In genomic region chr16:32593916-32594315, GRCm38 (mm10) we compare ENCODE assay signal across 21 mouse cellular contexts. TPM values are rescaled to one million over a fixed set of nuclear protein-coding genes. Genes with fewer than 3 reads are reported as not detected.
DNase-seq lines count a peak whose midpoint lies in the region; ATAC-seq lines count a peak whose summit lies in the region.
"Had no signal": no experiment of that assay in that cellular context is flagged by ENCODE, and none has a peak within 500 bp of the region (broad histone marks: within the 10 kb centered on the region; RNA-seq: fewer than 3 reads in every experiment).

No protein-coding gene starts in this region.

- H3K4me3 ChIP-seq in midbrain, embryonic 11.5 days (ENCODE audit: low read depth, low read length): no peak overlapping the region
- H3K4me3 ChIP-seq in midbrain, embryonic 10.5 days: no peak overlapping the region
- H3K4me3 ChIP-seq in midbrain, embryonic 13.5 days (replicated peaks): no peak overlapping the region
- H3K4me3 ChIP-seq: embryonic facial prominence, embryonic 10.5 days; forebrain, embryonic 12.5 days; hindbrain, embryonic 13.5 days; intestine, embryonic 15.5 days; kidney, embryonic 15.5 days; limb, embryonic 10.5 days had no signal

- ATAC-seq in midbrain, embryonic 11.5 days (ENCODE audit: low FRiP score): no peak
- peak; percentile 97 for ATAC-seq in CD4-positive, CD25-positive, alpha-beta regulatory T cell, adult 4 months
- ATAC-seq in hematopoietic stem cell, adult 5-6 weeks (replicated peaks in 1 of 2; ENCODE audit: insufficient read depth in 1 of 2, low FRiP score in 2 of 2, low TSS enrichment in 1 of 2, low read depth in 1 of 2, poor library complexity in 2 of 2, severe bottlenecking in 2 of 2): peak; percentile 51 to 61; a peak in 3 of 4 replicates
- ATAC-seq in midbrain, embryonic 13.5 days: no peak
- ATAC-seq: intestine, embryonic 15.5 days; liver, postnatal 0 days had no signal

- H3K4me1 ChIP-seq in midbrain, embryonic 11.5 days (ENCODE audit: control insufficient read depth, insufficient read depth, low read length): no peaks in the 10 kb centered on the region; the same call in 1 of the 2 replicates
- peaks cover 6% of the 10 kb centered on the region; the same call in 1 of the 2 replicates for H3K4me1 ChIP-seq in midbrain, embryonic 10.5 days
- peaks cover 5% of the 10 kb centered on the region; the same call in 1 of the 2 replicates for H3K4me1 ChIP-seq in midbrain, embryonic 13.5 days (replicated peaks)
- H3K4me1 ChIP-seq: forebrain, embryonic 12.5 days; hindbrain, embryonic 13.5 days; intestine, embryonic 15.5 days had no signal

- no peaks in the 10 kb centered on the region for H3K9me3 ChIP-seq in midbrain, embryonic 11.5 days (ENCODE audit: control insufficient read depth, low read length)
- H3K9me3 ChIP-seq in midbrain, embryonic 10.5 days (replicated peaks): no peaks in the 10 kb centered on the region
- H3K9me3 ChIP-seq in midbrain, embryonic 13.5 days: no peaks in the 10 kb centered on the region
- H3K9me3 ChIP-seq: embryonic facial prominence, embryonic 10.5 days; forebrain, embryonic 12.5 days; hindbrain, embryonic 13.5 days; intestine, embryonic 15.5 days; kidney, embryonic 15.5 days; limb, embryonic 10.5 days had no signal

- WGBS in midbrain, embryonic 11.5 days: 86% methylated on average over 5 of the region's 5 CpGs
- WGBS in midbrain, embryonic 10.5 days: 86% methylated on average over 5 of the region's 5 CpGs
- 80% methylated on average over 5 of the region's 5 CpGs for WGBS in midbrain, embryonic 13.5 days

- DNase-seq in midbrain, embryonic 11.5 days (ENCODE audit: low spot score, missing footprints): peak; percentile 69
- DNase-seq in midbrain, embryonic 10.5 days (ENCODE audit: low spot score): no peak
- peak; percentile 48 for DNase-seq in thymus, postnatal 25 days
- DNase-seq in urinary bladder, adult 18-20 months (ENCODE audit: low spot score in 2 of 2): no peak
- DNase-seq: cerebellum, adult 8-10 months; gastrocnemius, postnatal 10 days; heart, postnatal 10 days; kidney, postnatal 4 days; layer of hippocampus, adult 9-11 months; liver, postnatal 0 days; midbrain, embryonic 14.5 days; retina, postnatal 1 day had no signal

- H3K9ac ChIP-seq in midbrain, embryonic 11.5 days (ENCODE audit: low read length): no peak overlapping the region
- H3K9ac ChIP-seq in midbrain, embryonic 13.5 days (replicated peaks): no peak overlapping the region
- H3K9ac ChIP-seq: forebrain, embryonic 12.5 days; hindbrain, embryonic 13.5 days; intestine, embryonic 15.5 days; kidney, embryonic 15.5 days; liver, postnatal 0 days had no signal

- H3K36me3 ChIP-seq in midbrain, embryonic 11.5 days (ENCODE audit: control insufficient read depth, insufficient read depth, low read length): no peaks in the 10 kb centered on the region
- H3K36me3 ChIP-seq in midbrain, embryonic 10.5 days: no peaks in the 10 kb centered on the region
- H3K36me3 ChIP-seq in midbrain, embryonic 13.5 days: no peaks in the 10 kb centered on the region
- H3K36me3 ChIP-seq: embryonic facial prominence, embryonic 10.5 days; forebrain, embryonic 12.5 days; hindbrain, embryonic 13.5 days; intestine, embryonic 15.5 days; kidney, embryonic 15.5 days; limb, embryonic 10.5 days had no signal

- H3K27me3 ChIP-seq in midbrain, embryonic 11.5 days (ENCODE audit: control insufficient read depth, insufficient read depth, low read length): no peaks in the 10 kb centered on the region
- no peaks in the 10 kb centered on the region for H3K27me3 ChIP-seq in midbrain, embryonic 10.5 days (ENCODE audit: low read depth, poor library complexity, severe bottlenecking)
- no peaks in the 10 kb centered on the region for H3K27me3 ChIP-seq in midbrain, embryonic 13.5 days
- H3K27me3 ChIP-seq: forebrain, embryonic 12.5 days; intestine, embryonic 15.5 days; kidney, embryonic 15.5 days had no signal

- H3K4me2 ChIP-seq in midbrain, embryonic 11.5 days: no peak overlapping the region
- H3K4me2 ChIP-seq in midbrain, embryonic 13.5 days (replicated peaks): no peak overlapping the region
- H3K4me2 ChIP-seq: forebrain, embryonic 12.5 days; hindbrain, embryonic 13.5 days; intestine, embryonic 15.5 days; kidney, embryonic 15.5 days had no signal

- H3K27ac ChIP-seq in midbrain, embryonic 11.5 days (ENCODE audit: low read depth, low read length): no peak overlapping the region
- H3K27ac ChIP-seq in midbrain, embryonic 10.5 days (replicated peaks): no peak overlapping the region
- no peak overlapping the region for H3K27ac ChIP-seq in midbrain, embryonic 13.5 days
- H3K27ac ChIP-seq: embryonic facial prominence, embryonic 10.5 days; forebrain, embryonic 12.5 days; hindbrain, embryonic 13.5 days; intestine, embryonic 15.5 days; kidney, embryonic 15.5 days; limb, embryonic 10.5 days had no signal

RNA-seq across cellular contexts. Expression of gene Tfrc, which starts 14.8 kb away (rescaled TPM):
- polyA plus RNA-seq in midbrain, embryonic 11.5 days (2014; fragmentation: Nextera tagmentation; extraction: Ambion mirVana): 87.1 and 89.3 TPM in 2 replicates
- polyA plus RNA-seq in midbrain, embryonic 10.5 days (2016; fragmentation: Nextera tagmentation; extraction: Ambion mirVana): 68.7 and 71.9 TPM in 2 replicates
- 10 to 100 TPM; 18.1 to 19.5 TPM for polyA plus RNA-seq in CD4-positive, CD25-positive, alpha-beta regulatory T cell, adult 4 months (2017; shearing (Covaris generic))
- total RNA-seq in hematopoietic stem cell, adult 5-6 weeks (2017): 87.0 and 93.9 TPM in 2 replicates
- 35.8 and 45.9 TPM in 2 replicates for polyA plus RNA-seq in midbrain, embryonic 13.5 days (2015; fragmentation: Nextera tagmentation; extraction: Ambion mirVana)

RNA-seq across cellular contexts. Expression of gene Tnk2, which starts 49.8 kb away (rescaled TPM):
- polyA plus RNA-seq in midbrain, embryonic 11.5 days (2014; fragmentation: Nextera tagmentation; extraction: Ambion mirVana): 6.1 and 6.6 TPM in 2 replicates
- 8.4 and 9.8 TPM in 2 replicates for polyA plus RNA-seq in midbrain, embryonic 10.5 days (2016; fragmentation: Nextera tagmentation; extraction: Ambion mirVana)
- 1 to 10 TPM; 4.8 to 8.9 TPM for polyA plus RNA-seq in CD4-positive, CD25-positive, alpha-beta regulatory T cell, adult 4 months (2017; shearing (Covaris generic))
- 3.5 and 5.7 TPM in 2 replicates for total RNA-seq in hematopoietic stem cell, adult 5-6 weeks (2017)
- 15.6 and 17.7 TPM in 2 replicates for polyA plus RNA-seq in midbrain, embryonic 13.5 days (2015; fragmentation: Nextera tagmentation; extraction: Ambion mirVana)

Comparison
In these comparisons a context has a peak if more than half of its experiments do, and no peak if none do; other contexts are left out.
1. DNase-seq: peak in midbrain, embryonic 11.5 days (single experiment) and thymus, postnatal 25 days (single experiment); none in midbrain, embryonic 10.5 days (single experiment) and urinary bladder, adult 18-20 months (0 of 2).
2. ATAC-seq: peak in CD4-positive, CD25-positive, alpha-beta regulatory T cell, adult 4 months (single experiment) and hematopoietic stem cell, adult 5-6 weeks (2 of 2); none in midbrain, embryonic 11.5 days (single experiment) and midbrain, embryonic 13.5 days (single experiment).